Mouse (Mus musculus) heart, postnatal 0 days (tissue): ENCODE measurements around the gene Ilf2.

ENCODE experiments used
- CTCF ChIP-seq: IDR thresholded peaks from 2 replicates; pipeline ENCODE4 v1.5.1; 2016; ENCODE audit warnings: antibody characterized with exemption, control low read depth, low read depth
- EP300 ChIP-seq: IDR thresholded peaks from 2 replicates; pipeline ENCODE4 v1.6.1; 2016; ENCODE audit warnings: antibody characterized with exemption, low read depth

DNA sequence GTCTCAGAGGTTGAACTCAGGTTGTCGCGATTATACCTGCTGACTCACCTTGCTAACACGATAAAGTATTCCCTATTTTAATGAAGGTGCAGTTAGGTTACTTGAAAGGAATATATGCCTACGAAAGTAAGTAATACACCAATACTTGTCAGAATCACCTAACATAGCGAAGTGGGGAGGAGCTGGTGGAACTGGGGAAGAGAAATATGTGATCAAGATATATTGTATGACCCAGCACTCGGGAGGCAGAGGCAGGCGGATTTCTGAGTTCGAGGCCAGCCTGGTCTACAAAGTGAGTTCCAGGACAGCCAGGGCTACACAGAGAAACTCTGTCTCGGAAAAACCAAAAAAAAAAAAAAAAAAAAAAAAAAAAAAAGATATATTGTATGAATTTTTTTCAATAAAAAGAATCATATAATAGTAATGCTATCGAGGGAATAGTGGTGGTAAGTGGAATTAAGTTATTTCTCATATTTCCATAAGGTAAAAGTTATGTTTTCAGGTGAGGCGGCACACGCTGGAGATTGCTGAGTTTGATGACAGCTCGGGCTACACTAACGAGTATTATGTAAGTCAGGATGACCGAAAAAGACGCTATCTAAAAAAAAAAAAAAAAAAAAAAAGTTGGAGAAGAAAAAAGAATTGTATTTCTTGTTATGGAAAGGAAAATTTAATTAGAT is 635 bp upstream of the Ilf2 start:
- TF ChIP-seq CTCF (no peak), EP300 (no peak)
